Mouse (Mus musculus) hindbrain, embryonic 11.5 days (tissue): ENCODE data around the gene Tmem266. TPM values are rescaled to one million over a fixed set of nuclear protein-coding genes. Genes with fewer than 3 reads are reported as not detected.

Experiments
- ATAC-seq: fragments of 200-750 bp; cut with Nextera tagmentation; 2 replicates; pipeline ENCODE4 v1.8.0; 2017; ENCODE audit warnings: mild to moderate bottlenecking, moderate TSS enrichment, moderate library complexity; ENCODE audit not compliant: low FRiP score
- DNase-seq: peaks from one replicate; pipeline ENCODE4 v3.0.0-alpha.2; 2015; ENCODE audit warnings: low spot score
- H3K27ac ChIP-seq: fragments of 300-500 bp; sonication (generic); 2 replicates; pipeline ENCODE4 v1.5.1; 2014; ENCODE audit warnings: mild to moderate bottlenecking, low read depth, low read length
- H3K27me3 ChIP-seq: fragments of 300-500 bp; sonication (generic); 2 replicates; pipeline ENCODE4 v1.6.1; 2014; ENCODE audit warnings: mild to moderate bottlenecking, low read length, moderate library complexity, mixed read lengths; ENCODE audit not compliant: control insufficient read depth, insufficient read depth
- H3K36me3 ChIP-seq: fragments of 300-500 bp; sonication (generic); 2 replicates; pipeline ENCODE4 v1.6.1; 2014; ENCODE audit warnings: mild to moderate bottlenecking, low read length, moderate library complexity, mixed read lengths; ENCODE audit not compliant: control insufficient read depth, insufficient read depth
- H3K4me1 ChIP-seq: fragments of 300-500 bp; sonication (generic); replicated peaks from 2 replicates; pipeline ENCODE4 v1.6.1; 2014; ENCODE audit warnings: low read length, mixed read lengths; ENCODE audit not compliant: control insufficient read depth, insufficient read depth
- H3K4me2 ChIP-seq: fragments of 300-500 bp; sonication (generic); replicated peaks from 2 replicates; pipeline ENCODE4 v1.6.1; 2014; ENCODE audit warnings: mild to moderate bottlenecking, low read depth, low read length
- H3K4me3 ChIP-seq: fragments of 300-500 bp; sonication (generic); 2 replicates; pipeline ENCODE4 v1.5.1; 2014; ENCODE audit warnings: low read depth, low read length
- H3K9ac ChIP-seq: fragments of 300-500 bp; sonication (generic); 2 replicates; pipeline ENCODE4 v1.6.1; 2014; ENCODE audit warnings: low read depth, low read length
- H3K9me3 ChIP-seq: fragments of 300-500 bp; sonication (generic); 2 replicates; pipeline ENCODE4 v1.6.1; 2016; ENCODE audit warnings: low read length; ENCODE audit not compliant: control insufficient read depth
- WGBS: fragments of 180-500 bp; shearing (Covaris S2); extraction: QIAGEN DNeasy Blood & Tissue Kit; methylation state at CpG from one replicate; pipeline ENCODE4 v1.1.7; 2014; 5-methylcytosine and 5-hydroxymethylcytosine counted together
- polyA plus RNA-seq: library from polyadenylated mRNA; unstranded; fragments of >200 nt; fragmentation: Nextera tagmentation; extraction: Ambion mirVana; gene quantifications from 2 replicates; pipeline ENCODE4 v1.2.1, GENCODE M21; 2014

The Tmem266 gene
- polyA plus RNA-seq, 1 experiment from 2014 or later: 0.66 TPM

- Histone ChIP-seq H3K27me3 (no peaks in the 10 kb centered on the region), H3K9ac (no peak overlapping the region), H3K4me2 (no peak overlapping the region), H3K36me3 (no peaks in the 10 kb centered on the region), H3K4me3 (no peak overlapping the region), H3K27ac (no peak overlapping the region), H3K9me3 (no peaks in the 10 kb centered on the region), H3K4me1 (no peaks in the 10 kb centered on the region)
- no peak for ATAC-seq
- DNase-seq: no peak
- WGBS: 87% methylated on average over 7 of the region's 7 CpGs
Observed at GRCm38 (mm10) chr9:55371908-55372307, 45.2 kb downstream of the Tmem266 start.

GRCm38 (mm10) chr9:55377603-55378250 lies 51.0 kb downstream of the Tmem266 start:
- ATAC-seq (no peak), DNase-seq (no peak)
- no peak overlapping the region for H3K4me3 ChIP-seq
- no peak overlapping the region for H3K27ac ChIP-seq
- no peaks in the 10 kb centered on the region for H3K36me3 ChIP-seq
- no peaks in the 10 kb centered on the region for H3K4me1 ChIP-seq
- H3K27me3 ChIP-seq: no peaks in the 10 kb centered on the region
- H3K9me3 ChIP-seq: no peaks in the 10 kb centered on the region
- no peak overlapping the region for H3K9ac ChIP-seq
- no peak overlapping the region for H3K4me2 ChIP-seq
- WGBS: 85% methylated on average over 10 of the region's 10 CpGs

GRCm38 (mm10) chr9:55381456-55381855 lies 54.7 kb downstream of the Tmem266 start:
- ATAC-seq (no peak), DNase-seq (no peak)
- no peaks in the 10 kb centered on the region for H3K9me3 ChIP-seq

GRCm38 (mm10) chr9:55382441-55382840 lies 55.7 kb downstream of the Tmem266 start:
- WGBS: 32% methylated on average over 5 of the region's 5 CpGs
- no peaks in the 10 kb centered on the region for H3K36me3 ChIP-seq

More at GRCm38 (mm10) chr9:55381456-55381855, 54.7 kb downstream of the Tmem266 start:
- Histone ChIP-seq H3K27ac (no peak overlapping the region), H3K4me2 (no peak overlapping the region), H3K9ac (no peak overlapping the region), H3K4me3 (no peak overlapping the region), H3K36me3 (no peaks in the 10 kb centered on the region), H3K4me1 (no peaks in the 10 kb centered on the region), H3K27me3 (no peaks in the 10 kb centered on the region)
- 90% methylated on average over 4 of the region's 4 CpGs for WGBS

GRCm38 (mm10) chr9:55386117-55386516 lies 59.4 kb downstream of the Tmem266 start:
- H3K9ac ChIP-seq: no peak overlapping the region
- H3K4me3 ChIP-seq: no peak overlapping the region
- H3K9me3 ChIP-seq: no peaks in the 10 kb centered on the region
- H3K27me3 ChIP-seq: no peaks in the 10 kb centered on the region
- no peaks in the 10 kb centered on the region for H3K4me1 ChIP-seq
- ATAC-seq: no peak
- H3K4me2 ChIP-seq: no peak overlapping the region
- no peak for DNase-seq
- 92% methylated on average over 4 of the region's 4 CpGs for WGBS
- no peaks in the 10 kb centered on the region for H3K36me3 ChIP-seq
- H3K27ac ChIP-seq: no peak overlapping the region

More at GRCm38 (mm10) chr9:55382441-55382840, 55.7 kb downstream of the Tmem266 start:
- no peak overlapping the region for H3K4me2 ChIP-seq
- DNase-seq: peak; percentile 69
- no peaks in the 10 kb centered on the region for H3K9me3 ChIP-seq
- ATAC-seq: no peak
- no peaks in the 10 kb centered on the region for H3K4me1 ChIP-seq
- no peaks in the 10 kb centered on the region for H3K27me3 ChIP-seq
- H3K9ac ChIP-seq: no peak overlapping the region
- H3K4me3 ChIP-seq: no peak overlapping the region
- no peak overlapping the region for H3K27ac ChIP-seq

GRCm38 (mm10) chr9:55387862-55388505 lies 61.3 kb downstream of the Tmem266 start:
- no peak overlapping the region for H3K9ac ChIP-seq
- ATAC-seq (no peak), DNase-seq (no peak)
- H3K4me3 ChIP-seq: no peak overlapping the region
- H3K27ac ChIP-seq: no peak overlapping the region
- no peaks in the 10 kb centered on the region for H3K4me1 ChIP-seq
- H3K9me3 ChIP-seq: no peaks in the 10 kb centered on the region
- 87% methylated on average over 14 of the region's 14 CpGs for WGBS
- no peaks in the 10 kb centered on the region for H3K27me3 ChIP-seq
- no peaks in the 10 kb centered on the region for H3K36me3 ChIP-seq
- H3K4me2 ChIP-seq: no peak overlapping the region

GRCm38 (mm10) chr9:55391909-55392658 lies 65.4 kb downstream of the Tmem266 start:
- WGBS: 25% methylated on average over 17 of the region's 17 CpGs
- Histone ChIP-seq H3K36me3 (no peaks in the 10 kb centered on the region), H3K27ac (no peak overlapping the region), H3K4me2 (no peak overlapping the region), H3K4me3 (no peak overlapping the region), H3K9me3 (no peaks in the 10 kb centered on the region), H3K9ac (no peak overlapping the region), H3K4me1 (no peaks in the 10 kb centered on the region), H3K27me3 (no peaks in the 10 kb centered on the region)
- ATAC-seq: peak; percentile 56; the same call in 1 of the 2 replicates
- DNase-seq: peak; percentile 91

- DNase-seq (no peak), ATAC-seq (no peak)
- no peaks in the 10 kb centered on the region for H3K36me3 ChIP-seq
- no peaks in the 10 kb centered on the region for H3K27me3 ChIP-seq
- H3K9ac ChIP-seq: no peak overlapping the region
- WGBS: 89% methylated on average over 1 of the region's 1 CpGs
- H3K9me3 ChIP-seq: no peaks in the 10 kb centered on the region
- no peak overlapping the region for H3K27ac ChIP-seq
- no peak overlapping the region for H3K4me3 ChIP-seq
- no peaks in the 10 kb centered on the region for H3K4me1 ChIP-seq
- H3K4me2 ChIP-seq: no peak overlapping the region
Observed at GRCm38 (mm10) chr9:55395650-55396049, 68.9 kb downstream of the Tmem266 start.
